Mouse (Mus musculus): ENCODE measurements around the gene Cyld.
"Not testable (repeated sequence)": the region's sequence is repeated elsewhere in the genome, so short reads cannot be mapped to it uniquely, and the experiment has no call there.

Gene Cyld

DNA sequence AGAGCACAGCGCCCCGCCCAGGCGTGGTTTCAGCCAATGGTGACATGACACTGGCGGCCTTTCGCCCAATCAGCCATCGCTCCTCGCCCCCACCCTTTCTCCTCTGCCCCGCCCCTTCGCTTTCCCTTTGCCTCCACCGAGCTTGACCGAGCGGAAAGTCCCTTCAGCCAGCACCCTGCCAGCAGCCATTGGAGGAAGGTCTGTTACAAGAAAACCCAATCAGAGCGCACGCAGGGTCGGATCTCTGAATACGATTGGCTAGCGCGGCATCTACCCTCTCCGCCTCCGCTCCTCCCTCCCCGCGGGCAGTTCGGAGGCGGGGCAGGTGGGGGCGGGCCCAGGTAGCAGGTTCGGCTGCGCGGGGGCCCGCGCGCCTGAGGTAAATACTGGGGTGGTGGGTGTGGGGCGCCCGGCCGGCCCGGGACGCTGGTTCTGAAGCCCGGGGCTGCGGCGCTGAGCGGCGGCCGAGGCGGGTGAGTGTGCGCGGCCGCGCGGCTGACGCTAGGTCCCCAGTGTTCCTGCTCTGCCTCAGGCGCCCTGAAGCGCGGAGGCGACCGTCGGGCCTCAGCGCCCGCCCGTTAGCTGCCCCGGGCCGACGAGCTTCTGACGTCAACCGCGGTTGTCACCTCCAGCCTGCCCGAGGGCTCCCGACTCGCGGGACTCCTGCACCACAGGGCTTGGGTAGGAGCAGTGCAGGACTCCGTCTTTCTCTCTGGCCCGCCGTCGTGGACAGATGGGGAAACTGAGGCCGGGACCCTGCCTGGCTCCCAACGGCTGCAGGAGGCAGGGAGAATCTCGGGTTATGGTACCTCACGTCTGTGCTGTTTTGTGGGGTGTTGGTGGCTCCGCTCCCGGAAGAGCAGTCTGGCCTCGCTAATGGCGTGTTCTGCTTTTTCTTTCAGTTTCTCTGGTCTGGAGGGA is at the start of gene Cyld:
Gene Cyld, plus strand, starts transcription at position 308 of the 921 bp plus-strand sequence.
- DNase-seq: peak; percentile 99

DNA sequence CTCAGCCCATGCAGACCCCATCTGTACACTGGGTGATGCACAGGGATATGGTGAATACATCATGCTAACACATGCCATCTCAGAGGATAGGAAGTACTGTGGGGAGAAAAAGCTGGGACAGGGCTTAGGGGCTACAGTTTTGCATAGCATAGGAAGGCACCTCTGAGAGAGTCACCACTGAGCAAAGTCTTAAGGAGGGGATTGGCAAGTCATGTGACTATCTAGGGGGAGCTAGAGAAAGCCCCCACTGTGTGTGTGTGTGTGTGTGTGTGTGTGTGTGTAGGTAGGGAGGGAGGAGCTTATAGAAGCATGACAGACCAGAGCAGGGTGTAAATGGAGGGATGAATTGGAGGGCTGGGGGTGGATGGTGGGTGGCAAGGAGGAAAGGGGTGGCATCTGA is 48.5 kb upstream of the Cyld start:
- DNase-seq: no peak

DNA sequence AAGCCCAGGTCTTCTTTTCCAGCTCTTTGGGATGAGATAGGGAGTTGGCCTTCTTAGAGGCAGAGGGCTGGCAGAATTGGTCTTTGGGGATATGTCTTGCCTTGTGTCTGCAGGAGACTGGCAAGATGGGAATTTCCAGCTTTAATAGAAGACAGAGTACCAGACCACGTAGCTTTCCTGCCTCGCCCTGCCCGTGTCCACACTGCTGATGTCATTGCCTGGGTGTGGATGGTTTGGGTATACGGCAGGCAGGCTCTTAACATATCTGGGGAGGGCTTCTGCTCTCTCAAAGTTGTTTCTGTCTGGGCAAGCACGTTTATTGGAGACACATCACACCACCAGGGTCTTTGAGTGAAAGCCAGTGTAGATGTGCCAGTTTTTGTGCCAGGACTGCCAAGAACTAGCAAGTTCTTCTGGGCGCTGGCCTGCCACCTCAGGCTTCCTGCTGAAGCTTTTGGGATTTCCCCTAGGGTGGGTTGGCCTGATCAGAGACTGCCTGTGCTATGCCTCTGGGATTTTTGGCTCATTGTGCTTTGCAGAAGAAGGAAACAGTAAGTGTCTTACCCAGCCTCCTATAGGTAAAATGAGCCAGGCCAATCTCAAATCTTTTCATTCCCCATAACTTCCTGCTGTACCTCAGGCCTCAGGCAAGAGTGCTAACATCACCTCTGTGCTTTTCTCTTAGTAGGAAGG is 46.7 kb upstream of the Cyld start:
- peak in 1 of 2 experiments; percentile 45 for DNase-seq

DNA sequence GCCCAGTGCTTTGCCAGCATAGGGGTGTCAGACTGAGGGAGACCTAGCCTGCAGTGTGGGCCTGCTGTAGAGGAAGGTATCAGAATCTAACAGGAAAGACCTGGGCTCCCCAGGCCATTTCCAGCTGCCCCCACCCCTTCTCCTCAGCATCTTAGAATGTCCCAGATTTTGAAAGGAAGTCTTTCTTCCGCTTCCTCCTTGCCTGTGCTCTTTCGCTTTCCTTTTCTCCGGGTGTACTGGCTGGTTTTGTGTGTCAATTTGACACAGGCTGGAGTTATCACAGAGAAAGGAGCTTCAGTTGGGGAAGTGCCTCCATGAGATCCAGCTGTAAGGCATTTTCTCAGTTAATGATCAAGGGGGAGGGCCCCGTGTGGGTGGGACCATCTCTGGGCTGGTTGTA is 45.7 kb upstream of the Cyld start:
- DNase-seq: not testable (repeated sequence)

DNA sequence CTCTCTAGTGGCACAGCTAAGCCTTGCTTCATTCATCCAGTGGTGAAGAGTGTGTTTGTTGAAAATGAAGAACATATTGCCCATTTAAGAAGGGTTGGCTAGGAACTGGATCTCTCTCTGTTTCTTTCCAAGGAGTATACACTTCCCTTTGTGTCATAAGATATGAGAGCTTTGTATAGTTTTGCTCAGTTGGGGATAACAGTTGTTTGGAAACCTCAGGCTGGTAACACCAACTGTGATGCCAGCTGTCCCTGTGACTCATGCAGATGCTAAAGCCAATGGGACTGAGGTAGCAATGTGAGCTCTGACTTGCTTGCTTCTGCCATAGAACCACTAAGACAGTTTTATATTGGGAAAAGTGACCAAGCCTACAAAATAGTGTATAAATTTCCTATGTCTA is 41.5 kb upstream of the Cyld start:
- DNase-seq: no peak

DNA sequence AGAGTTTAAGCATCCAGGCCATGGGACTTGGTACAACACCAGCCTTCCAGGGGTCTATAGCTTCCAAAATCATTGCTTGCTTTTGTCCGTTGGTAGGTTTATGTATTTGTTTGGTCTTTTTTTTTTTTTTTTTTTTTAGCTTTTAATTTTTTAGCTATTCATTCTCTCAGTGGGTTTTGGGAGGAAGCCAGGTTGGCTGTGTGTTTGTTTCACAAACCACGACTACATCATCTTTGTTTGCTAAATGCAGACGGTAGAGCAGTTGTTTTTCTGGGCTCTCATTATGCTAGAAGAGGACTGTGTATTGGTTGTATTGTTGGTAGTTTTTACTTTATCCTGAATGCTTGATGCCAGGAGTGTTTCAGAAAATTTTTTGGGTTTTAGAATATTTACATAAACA is 37.0 kb upstream of the Cyld start:
- DNase-seq: no peak

DNA sequence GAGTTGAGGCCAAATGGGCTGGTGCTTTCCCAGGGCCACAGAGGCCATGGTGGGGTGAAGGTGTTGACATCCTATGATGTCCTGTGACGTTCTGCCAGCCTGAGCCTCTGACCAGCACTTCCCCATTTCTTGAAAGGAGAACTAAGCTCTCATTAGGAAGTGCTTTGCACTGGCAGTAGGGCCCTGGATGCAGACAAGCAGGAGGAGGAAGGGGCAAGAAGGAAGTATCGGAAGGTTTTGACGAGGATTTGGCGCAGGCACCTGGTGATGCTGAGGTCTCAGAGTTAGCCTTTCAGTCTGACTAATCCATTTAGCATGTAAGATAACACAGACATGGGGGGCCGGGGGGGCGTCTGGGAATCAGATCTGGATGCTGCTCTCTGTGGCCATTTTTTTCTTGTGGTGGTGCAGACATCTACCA is 34.4 kb upstream of the Cyld start:
- DNase-seq: peak; percentile 53 to 65

DNA sequence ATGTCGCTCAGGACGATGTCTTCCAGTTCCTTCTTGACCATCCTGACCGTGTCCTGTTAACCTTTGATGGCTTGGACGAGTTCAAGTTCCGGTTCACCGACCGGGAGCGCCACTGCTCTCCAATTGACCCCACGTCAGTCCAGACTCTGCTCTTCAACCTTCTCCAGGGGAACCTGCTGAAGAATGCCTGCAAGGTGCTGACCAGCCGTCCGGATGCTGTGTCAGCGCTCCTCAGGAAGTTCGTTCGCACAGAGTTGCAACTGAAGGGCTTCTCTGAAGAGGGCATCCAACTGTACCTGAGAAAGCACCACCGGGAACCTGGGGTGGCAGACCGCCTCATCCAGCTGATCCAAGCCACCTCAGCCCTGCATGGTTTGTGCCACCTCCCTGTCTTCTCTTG is 32.7 kb upstream of the Cyld start:
- no peak for DNase-seq

DNA sequence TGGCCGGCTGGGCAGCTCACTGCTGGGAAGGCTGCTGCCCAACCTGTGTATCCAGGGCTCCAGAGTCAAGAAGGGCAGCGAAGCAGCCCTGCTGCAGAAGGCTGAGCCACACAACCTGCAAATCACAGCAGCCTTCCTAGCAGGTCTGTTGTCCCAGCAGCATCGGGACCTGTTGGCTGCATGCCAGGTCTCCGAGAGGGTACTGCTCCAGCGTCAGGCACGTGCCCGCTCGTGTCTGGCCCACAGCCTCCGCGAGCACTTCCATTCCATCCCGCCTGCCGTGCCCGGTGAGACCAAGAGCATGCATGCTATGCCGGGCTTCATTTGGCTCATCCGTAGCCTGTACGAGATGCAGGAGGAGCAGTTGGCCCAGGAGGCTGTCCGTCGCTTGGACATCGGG is 31.9 kb upstream of the Cyld start:
- DNase-seq: no peak

DNA sequence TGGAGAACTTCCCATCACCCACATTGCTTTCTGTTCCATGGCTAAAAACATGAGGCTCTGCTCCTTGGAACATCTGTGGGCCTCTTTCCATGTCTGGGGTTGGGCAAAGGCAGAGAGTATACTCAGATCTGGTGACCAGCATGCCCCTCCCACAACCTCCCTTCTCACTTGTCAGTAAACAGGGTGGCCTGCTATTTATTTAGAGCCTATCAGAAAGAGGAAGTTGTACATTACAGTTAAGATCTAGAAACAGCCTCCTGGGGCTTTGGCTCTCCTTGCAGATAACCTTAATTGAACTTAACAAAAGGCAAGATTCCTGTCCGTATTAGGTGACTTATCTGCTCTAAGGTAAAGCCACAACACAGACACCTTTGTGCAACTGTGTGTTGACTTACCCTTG is 30.4 kb upstream of the Cyld start:
- peak; percentile 44 to 58 for DNase-seq

DNA sequence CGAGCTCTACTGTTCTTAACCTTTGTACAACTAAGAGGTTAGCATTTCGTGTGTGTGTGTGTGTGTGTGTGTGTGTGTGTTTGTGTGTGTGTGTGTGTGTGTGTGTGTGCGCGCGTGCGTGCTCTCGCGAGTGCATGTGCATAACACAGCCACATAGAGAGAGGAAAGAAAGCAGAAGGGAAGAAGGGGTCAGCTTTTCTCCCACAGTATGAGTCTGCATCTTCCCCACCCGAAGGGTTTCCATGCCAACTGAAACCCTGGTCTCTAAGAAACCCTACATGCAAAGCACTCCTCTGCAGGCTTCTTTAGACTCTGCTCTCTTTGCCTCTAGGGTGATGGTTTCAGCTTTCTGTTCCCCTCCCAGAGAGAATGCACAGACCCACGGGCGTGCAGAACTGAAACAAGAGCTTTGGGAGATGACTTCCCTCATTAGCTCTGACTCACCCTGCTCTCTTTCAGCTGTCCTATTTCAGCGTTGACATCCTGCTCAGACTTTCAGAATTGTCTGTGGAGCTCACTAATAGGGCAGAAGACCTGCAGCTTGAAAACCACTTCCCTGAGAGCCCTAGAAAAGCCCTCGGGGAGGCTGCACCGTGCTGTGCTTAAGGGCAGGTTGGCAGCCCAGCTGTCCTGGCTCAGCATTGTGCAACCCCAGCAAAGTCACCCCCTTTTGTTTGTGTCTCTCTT is 28.3 kb upstream of the Cyld start:
- DNase-seq: peak; percentile 45 to 46

DNA sequence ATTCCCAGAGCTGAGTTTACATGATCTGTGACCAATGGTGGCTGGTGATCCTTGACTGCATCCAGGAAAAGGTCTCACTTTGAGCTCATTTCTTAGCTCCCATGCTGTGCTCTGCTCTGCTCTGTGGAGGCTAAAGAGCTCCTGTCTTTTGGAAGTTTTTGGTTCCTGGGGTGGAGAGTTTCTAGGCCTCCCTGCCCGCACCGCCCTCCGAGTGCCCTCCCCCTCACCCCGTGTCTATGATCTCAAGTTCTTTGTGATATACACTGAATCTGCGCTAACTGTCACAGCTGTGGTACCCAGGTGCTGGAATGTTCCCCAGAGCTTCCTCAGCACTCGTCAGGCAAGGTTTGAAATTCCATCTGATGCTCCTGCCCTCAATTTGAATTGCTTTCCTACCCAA is 26.0 kb upstream of the Cyld start:
- no peak for DNase-seq

DNA sequence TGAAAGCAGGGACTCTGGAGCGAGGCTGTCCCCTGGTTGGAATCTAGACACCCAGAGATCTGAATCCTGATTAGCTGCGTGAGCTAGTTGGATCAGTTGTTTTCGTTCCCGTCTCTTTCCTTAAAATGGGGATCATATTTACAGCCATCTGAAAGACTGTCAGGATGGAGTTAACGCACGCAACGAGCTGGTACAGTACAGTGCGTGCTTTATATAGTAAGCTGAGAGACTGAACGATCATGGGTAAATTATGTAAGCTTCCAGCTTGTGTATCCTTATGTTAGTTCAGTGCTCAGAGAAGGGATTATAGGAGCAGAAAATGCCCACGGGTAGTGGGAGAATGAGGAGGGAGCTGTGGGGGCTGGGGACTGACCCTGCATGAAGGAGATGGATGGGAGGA is 25.3 kb upstream of the Cyld start:
- no peak for DNase-seq

DNA sequence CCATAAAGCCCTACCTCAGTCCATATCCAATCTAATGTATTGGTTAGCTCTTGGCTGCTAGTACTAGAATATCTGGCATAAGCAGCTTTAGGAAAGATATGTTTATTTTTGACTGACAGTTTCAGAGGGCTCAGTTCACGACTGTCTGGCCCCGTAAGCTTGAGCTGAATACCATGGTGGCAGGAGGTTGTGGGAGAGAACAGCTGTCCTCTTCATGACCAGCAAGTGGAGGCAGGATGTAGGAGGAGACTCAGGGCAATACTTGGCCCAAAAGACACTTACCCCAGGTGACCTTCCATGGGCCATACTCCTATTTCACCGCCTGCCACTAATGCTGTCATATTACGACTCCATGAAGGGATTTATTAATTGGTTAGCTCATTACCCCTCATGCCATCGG is 23.0 kb upstream of the Cyld start:
- DNase-seq: no peak

DNA sequence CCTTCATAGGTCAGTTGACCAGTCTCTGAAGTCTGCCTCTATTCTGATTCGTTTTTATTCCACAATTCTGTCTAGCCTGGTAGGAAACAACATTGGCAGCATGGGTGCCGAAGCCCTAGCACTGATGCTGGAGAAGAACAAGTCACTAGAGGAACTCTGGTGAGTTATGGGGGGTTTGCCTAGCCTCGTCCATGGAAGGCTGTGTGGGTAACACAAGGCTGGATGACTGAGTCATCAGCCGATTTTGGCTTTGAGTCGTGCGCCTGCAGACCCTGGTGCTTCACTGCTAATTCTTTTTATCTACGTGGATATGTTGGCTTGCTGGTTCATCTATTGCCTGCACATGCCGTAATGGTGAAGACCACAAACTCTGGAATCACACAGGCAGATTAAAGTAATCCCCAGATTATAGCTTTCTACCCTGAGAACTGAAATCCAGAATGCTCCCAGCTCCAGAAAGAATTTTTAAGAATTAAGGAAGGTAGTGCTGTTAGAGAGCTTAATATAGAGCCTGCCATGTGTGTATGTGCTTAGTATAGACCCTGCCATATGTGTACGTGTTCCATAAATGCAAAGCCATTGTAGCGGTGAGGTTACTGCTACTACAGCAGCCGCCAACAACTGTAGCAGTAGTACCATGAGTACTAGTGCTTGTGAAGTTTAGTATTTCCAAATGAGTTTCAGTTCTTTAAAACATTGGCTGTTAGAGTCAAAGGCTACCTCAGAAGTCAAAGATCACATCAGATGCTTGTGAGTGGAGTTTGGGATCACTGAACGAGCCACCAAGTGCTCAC is 21.3 kb upstream of the Cyld start:
- DNase-seq: no peak

DNA sequence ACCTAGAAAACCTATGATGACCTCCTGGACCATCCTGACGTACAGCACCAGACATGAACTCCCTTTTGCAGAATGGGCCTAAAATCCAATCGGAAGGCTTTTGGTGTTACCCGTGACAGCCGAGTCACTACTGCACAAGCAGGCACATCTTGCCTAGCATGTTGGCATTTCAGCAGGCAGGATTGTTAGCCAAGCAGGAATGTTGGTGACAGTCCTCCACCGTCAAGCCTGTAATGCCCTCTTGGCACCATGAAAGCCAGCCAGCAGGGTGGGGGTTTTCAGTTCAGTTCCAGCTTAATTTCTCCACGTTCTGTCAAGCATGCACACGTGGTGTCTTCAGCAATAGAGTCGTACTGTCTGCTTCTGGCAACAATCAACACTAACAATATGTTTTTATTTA is 19.8 kb upstream of the Cyld start:
- DNase-seq: no peak

DNA sequence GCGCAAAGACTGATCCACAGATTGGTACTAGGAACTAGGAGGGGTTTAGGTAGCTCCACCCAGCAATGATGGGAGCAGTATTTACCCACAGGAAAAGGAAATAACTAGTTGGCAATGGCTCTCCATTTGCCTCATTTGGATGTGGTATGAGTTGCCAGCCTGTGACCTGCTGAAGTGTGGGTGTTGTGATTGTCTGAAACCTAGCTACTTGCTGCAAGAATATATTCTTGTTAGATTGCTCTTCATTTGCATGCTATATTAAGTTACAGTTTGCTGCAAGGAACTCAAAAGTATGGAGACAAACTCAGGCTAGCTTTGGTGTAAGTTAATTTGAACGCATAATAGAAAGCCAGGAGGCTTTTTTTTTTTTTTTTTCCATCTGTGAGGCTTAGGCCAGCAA is 16.3 kb upstream of the Cyld start:
- DNase-seq: no peak

DNA sequence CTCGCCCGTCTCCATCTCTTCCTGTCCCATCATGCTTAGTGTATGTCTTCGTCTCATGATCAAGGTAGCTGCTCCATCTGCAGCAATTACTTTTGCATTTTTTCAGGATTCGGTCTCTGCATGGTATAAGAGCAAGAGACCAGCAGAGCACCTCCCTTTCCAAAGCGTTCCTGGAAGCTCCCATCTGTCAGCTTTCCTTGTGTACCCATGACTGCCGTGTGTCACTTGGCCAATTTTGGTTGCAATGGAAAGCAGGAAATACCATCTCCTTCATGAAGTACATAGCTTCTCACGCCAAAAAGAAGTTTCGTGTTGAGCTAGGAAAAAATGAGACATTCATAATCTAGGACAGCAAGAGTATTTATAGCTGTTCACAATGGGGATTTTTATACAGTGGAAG is 15.8 kb upstream of the Cyld start:
- DNase-seq: no peak

DNA sequence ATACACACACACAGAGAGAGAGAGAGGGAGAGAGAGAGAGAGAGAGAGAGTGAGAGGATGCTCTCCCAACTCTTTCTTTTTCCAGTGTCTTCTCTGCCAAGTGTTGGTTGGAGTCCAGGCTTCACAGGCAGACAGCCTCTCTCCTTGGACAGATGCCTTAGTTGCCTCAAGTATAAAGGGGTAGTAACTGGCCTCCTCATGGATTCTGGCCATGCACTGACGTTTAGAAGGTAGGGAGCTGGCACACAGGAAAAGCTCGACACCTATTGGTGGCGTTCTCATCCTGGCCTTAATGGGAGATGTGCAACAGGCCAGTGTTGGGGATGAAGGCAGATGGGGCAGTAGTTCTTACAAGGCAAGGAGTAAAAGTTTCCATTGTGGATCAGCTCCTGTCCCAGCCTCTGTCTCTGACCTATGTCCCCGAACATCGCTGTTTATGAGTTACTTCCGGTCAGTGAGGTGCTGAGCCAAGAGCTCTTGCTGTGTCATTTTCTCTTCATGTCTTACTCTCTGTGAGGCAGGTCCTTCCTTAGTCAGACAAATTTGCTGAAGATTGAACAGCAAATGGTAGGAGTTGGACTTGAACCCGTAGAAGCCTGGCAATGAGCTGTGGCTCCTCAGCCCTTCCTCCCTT is 13.1 kb upstream of the Cyld start:
- no peak for DNase-seq

DNA sequence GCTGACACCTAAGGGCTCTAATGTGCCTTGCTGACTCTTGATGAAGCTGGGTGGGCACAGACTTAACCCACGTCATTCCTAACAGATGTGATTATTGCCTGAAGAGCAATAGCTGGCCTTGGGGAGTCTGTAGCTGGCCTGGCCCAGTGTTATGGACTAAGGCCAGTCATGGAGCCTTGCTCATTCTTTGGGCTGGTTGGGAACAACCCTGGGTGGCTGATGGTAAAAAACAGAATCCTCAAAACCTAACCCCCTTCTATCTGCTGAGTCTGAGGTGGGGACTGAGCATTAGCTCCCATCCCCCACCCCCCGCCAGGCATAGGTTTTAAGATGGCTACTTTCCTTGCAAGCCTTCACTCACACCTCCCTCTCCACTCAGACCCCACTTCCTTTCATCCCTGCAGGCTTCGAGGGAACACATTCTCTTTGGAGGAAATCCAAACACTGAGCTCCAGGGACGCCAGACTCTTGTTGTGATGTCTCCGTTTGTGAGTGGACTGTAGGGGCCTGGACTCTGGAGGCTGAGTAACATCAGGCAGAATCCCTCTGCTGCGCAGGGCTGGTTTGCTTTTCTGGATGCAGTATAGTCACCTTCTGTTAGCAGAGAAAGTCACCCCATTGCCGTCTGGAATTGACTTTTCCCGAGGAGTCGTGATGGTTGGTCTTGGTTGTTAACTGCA is 10.5 kb upstream of the Cyld start:
- DNase-seq: no peak

DNA sequence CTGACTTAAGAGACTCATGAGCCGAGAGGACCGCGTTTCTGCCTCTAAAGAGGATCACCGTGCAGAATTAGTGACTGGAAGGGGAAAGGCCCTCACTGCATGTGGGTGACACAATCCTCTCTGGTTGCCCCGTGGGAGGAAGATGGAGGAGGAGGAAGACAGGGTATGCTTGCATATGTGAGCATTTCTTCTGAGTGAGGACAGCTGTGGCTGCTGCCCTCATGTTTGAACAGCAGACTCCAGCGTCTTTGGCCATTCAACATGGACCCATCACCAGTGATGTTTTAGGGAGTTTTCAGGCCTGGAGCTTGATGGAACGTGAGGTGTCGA is 10.0 kb upstream of the Cyld start:
- no peak for DNase-seq

DNA sequence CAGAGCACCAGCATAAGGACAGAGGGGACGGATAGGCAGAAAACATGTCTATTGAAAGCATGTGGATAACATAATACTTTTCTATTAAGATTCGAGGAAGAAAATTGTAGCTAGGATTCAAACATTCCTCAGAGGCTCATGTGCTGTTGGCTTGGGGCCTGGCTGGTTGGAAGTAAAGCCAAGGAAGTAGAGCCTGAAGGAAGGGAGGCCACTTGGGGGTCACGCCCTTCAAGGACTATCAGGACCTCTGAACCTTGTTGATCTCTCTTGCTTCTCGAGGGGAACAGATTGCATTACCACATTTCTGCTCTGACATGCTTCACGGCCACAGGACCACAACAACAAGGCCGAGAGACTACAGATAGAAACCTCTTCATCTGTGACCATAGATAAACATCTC is 7.7 kb upstream of the Cyld start:
- DNase-seq: no peak

Data from lung, adult 18-20 months (tissue).